Mouse (Mus musculus) ES-E14 (cell line): Measurements from ENCODE around the gene 4921504E06Rik.

ENCODE experiments used
- CHD2 ChIP-seq: IDR thresholded peaks from 2 replicates; pipeline ENCODE4 v1.6.1; 2014; ENCODE audit warnings: mild to moderate bottlenecking, low read depth, low read length, inconsistent platforms
- HCFC1 ChIP-seq: IDR thresholded peaks from 2 replicates; pipeline ENCODE4 v1.6.1; 2012; ENCODE audit warnings: low read length, inconsistent platforms, borderline replicate concordance; ENCODE audit not compliant: insufficient read depth
- ZC3H11A ChIP-seq: IDR thresholded peaks from 2 replicates; pipeline ENCODE4 v1.6.1; 2012; ENCODE audit warnings: low read depth, mild to moderate bottlenecking, inconsistent platforms, low read length, borderline replicate concordance
- ZNF384 ChIP-seq: IDR thresholded peaks from 2 replicates; pipeline ENCODE4 v1.6.1; 2012; ENCODE audit warnings: low read depth, low read length, inconsistent platforms

GRCm38 (mm10) chr2:19600860-19601259, 47.1 kb upstream of the 4921504E06Rik start:
- TF ChIP-seq CHD2 (no peak), ZC3H11A (no peak), ZNF384 (no peak), HCFC1 (no peak)
